Mouse (Mus musculus) thymus, postnatal 14 days (tissue): ENCODE measurements around the gene Opn1sw.

Experiments used
- DNase-seq: peaks from one replicate; pipeline ENCODE4 v3.0.0; 2021

The Opn1sw gene

DNA sequence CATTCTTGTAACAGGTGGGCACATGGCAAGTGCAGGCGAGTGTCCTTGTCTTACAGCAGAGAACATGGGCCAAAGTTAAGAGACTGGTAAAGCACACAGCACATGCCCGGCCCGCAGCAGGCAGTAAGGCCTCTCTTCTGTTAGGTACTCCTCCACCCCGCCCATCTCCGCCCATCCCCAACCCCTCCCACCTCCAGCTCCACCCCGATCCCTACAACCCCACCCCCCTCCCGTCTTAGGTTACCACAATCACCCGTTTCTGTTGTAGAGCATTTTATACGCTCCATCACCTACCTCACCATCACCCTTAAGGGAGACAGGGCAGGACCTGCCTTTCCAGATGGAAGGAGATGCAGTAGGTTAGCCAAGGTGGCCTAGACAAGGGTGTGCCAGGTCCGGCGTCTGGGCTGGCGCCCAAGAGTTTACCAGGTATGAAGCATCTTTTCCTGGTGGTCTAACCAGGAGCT lies at the start of gene Opn1sw:
Opn1sw (minus strand) TSS at position 417 of the 467 bp plus-strand sequence.
- peak; percentile 14 for DNase-seq

DNA sequence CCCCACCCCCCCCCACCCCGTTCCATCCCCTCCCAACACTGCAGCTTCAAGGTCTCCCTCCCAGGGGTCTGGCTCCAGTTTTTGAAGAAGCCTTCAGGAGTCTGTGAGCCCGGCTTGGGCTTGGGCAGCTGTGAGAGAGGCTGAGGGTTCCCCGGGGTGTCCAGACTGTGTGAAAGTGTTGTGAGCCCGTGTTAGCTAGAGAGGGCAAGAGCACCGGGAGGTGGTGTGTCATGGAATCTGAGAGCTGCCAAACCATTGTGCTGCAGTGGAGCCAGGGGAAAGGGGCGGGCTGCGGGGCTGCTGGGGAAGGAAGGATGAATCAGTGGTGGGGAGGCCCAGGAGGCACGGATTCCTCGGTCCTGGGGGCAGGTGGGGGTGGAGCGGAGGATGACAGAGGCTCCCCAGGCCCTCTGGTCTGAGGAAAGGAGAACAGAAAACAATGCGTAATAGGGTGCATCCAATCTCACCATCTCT lies 48.2 kb upstream of the Opn1sw start:
- no peak for DNase-seq

DNA sequence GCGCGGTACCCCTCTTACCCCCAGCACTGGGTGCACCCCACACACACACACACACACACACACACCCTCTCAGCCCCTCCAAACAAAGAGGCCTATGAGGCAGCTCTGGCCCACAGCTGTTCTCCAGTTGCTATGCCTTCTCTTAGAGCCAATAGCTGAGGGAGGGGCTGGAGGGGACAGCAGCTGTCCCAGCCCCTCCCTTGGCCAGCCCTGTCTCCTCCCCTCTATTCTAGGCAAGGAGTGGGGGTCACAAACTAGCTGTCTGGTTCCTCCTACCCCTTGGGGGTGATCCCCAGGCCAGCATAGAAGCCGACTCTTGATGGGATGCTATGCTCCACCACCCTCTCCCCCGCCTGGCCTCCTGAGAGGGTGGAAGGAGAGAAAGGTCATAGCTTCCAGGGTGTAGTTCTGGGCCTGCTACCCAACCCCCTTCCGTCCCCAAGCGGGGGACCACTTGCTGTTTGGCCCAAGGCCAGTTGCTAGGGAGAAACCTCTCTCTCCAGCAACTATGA lies 47.7 kb upstream of the Opn1sw start:
- no peak for DNase-seq

DNA sequence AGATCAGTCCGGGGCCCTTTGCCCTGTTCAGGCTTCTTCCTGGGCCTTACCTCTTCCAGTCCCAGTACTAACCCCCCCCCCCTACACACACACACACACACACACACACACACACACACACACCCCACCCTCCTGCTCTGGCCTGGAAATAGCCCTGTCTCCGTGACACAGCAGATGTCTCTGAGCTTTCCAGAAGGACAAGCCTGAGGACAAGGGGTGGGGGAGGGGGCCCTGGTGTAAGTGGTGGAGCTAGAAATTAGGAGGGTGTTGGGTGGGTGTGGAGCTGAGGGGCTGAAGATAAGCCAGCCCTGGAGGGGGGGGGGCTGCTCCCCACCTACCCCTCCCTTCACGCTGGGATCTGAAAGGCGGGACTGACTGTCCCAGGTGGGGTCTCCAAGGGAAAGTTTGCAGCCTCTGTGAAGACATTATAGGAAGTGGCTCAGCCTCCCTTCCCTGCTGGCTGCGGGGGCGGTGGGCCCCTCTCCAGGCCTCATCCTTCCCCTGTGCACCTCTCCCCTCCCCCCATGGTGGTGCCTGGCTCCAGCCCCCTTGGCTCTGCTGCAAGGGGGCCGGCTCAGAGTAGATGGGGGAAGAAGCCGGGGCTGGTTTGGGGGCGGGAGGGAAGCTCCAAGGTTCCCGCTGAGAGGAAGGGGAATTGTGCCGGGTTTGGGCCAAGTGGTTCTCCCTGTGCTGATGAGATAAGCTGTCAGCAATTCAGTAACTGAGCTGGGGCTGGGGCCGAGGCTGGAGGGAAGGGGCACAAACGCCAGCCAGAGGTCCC lies 46.8 kb upstream of the Opn1sw start:
- no peak for DNase-seq

DNA sequence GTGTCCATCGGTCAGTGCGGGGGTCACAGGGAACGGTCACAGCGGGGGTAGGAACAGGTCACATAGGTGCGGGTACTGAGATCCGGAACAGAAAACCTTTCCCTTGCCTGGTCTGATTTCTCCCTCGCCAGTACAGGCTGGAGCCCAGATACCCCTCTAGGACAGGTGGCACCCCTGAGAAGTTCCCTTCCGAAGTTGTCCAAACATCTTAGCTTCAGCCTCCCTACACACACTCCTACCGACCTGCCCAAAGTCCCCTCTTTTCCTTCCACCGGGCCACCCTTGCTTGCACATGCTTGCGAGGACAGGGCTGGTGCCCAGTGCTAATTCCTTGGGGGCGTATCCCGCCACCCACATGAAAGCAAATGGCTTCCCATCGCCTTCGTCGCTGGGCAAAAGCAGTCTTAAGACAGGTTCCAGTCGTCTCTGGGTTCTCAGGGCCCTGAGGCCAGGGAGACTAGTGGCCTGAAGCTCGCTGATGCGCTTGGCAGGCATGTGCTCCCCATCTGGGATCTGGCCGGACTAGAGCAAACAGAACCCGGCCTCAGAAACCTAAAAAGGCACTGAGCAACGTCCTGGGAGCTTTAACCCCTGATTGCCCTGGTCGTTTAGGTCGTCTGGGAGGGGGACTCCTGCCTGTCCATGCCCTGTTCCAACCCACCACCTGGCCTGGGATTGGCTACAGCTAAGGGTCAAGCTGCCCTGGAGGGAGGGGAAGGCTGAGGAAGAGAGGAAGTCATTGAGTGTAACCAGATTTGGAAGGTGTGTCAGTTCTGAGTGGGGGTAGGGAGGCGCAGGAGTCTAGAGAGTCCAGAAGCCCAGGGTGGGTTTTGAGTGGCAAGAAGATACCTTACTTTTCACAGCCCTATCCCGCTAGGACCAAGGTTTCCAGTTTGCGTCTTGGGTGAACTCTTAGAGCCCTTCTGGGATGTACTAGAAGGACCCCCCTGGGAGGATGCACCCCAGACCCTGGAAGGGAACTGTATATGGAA lies 45.8 kb upstream of the Opn1sw start:
- no peak for DNase-seq

DNA sequence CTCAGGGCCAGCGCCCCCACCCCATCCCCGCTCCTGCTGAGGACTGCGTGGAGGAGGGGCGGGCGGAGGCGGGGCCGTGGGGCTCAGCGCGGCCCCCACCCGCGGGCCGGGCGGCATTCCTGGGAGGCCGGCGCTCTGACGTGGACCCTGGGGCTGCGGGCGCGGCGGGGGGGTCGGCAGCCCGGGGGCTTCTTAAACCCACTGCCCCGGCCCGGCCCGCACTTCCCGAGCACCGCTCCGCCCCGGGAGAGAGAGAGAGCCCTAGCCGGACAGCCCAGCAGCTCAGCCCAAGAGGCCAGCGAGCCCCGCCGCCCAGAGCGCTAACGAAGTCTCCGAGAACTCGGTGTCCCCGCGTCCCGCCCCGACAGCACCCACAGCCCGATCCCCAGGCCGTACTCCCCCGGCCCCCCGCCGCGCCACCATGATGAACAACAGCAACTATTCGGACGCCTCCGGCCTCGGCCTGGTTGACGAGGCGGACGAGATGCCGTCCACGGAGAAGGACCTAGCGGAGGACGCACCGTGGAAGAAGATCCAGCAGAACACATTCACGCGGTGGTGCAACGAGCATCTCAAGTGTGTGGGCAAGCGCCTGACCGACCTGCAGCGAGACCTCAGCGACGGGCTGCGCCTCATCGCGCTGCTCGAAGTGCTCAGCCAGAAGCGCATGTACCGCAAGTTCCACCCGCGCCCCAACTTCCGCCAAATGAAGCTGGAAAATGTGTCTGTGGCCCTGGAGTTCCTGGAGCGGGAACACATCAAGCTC lies 45.0 kb upstream of the Opn1sw start, which contains the start of gene Flnc:
Flnc (plus strand) TSS at position 219 of the 766 bp plus-strand sequence.
- DNase-seq: no peak

DNA sequence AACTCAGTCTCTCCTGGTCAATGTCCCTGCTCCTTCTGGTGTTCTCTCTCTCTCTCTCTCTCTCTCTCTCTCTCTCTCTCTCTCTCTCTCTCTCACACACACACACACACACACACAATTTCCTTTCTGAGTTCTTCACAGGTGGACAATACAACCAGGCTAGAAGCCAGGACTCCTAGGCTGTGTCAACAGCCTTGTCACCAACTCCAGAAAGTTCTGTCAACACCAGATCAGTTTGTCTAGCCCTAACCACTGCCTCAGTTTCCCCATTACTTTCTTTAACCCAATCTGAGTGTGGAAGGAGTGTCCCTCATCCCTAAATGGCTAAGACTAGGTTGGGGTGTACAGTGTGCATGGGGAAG lies 44.4 kb upstream of the Opn1sw start:
- no peak for DNase-seq

DNA sequence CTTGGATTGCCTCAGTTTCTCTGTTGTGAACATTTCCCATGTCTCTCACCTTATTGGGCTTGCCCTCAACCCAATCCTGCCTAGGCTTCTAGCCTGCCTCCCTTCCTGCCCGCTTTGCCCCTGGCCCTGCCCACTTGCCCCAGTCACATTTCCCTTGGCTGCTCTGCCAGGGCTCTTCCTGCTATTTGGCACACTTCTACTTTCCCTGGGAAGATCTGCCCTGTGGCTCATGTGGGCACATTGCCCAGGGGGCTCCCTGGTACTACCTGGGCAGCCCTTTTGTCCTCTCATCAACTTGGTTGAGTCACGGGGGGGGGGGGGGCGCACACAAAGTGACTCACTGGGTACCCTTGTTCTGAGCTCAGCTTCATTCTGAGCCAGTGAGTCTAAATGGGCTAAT lies 43.9 kb upstream of the Opn1sw start:
- no peak for DNase-seq

DNA sequence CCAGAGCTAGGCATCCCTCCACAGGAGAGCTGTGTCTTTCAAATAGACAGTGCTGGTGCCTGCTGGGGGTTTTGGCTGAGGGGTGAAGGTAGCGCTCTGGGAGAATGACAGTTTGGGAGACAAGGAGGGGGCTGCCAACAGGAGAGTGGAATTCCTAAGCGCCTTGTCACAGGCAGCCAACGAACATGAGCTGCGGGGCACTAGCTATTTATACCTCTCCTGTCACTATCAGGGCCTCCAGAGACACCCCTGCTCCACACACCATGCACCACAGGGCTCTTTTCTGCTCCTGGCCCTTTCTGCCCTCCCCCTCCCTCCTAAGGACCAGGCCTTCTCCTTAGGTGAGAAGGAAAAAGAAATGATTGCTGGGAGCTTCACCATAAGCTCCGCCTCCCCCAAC lies 43.2 kb upstream of the Opn1sw start:
- no peak for DNase-seq

DNA sequence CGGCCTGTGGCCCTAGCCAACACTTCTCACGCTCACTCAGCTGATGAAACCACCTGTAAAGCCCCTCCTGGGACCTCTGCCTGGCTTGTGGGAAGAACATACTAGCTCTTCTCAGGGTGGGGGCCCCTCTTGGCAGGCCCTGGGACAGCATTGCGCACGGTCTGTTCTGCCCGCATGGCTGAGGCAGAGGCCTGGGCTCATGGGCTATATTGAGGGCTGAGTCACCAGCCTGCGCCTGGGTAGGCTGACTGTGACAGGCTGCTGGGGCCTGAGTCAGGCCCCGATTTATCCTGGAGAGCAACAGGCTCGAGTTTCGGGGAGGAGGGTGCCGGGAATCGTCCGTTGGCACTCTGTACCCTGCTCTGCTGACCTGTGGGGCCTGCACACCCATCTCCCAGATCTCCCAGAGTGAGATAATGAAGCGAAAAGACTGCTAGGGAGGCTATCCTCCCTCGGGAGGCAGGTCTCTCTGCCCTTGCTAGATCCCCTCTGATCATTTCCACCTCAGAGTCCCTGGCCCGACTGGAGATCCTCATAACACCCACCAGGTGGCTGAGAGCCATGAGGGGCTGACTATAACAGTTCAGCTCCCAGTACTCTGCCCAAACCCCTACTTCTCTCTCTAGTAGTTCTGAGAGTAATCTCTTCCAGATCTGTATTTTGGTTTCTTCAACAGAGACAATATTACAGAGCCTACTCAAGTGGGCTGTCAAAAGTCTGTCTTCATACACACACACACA lies 42.6 kb upstream of the Opn1sw start:
- DNase-seq: no peak

DNA sequence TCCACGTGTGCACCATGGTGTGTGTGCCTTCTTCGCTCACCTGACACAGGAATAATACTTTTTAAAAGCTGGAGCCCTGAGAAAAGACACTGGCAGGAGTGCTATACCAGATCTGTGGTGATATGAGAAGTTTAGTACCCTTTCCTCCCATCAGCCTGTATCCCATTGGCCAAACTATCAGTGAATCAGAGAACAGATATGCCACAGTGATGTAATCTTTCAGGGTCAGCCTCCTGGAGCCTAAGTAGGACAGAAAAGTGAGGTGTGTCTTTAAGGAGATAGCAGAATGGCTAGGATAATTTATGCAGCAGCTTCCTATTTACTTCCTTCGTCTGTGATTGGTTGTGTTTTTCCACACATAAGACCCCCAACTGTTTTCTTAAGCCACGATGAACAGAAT lies 39.9 kb upstream of the Opn1sw start:
- no peak for DNase-seq

DNA sequence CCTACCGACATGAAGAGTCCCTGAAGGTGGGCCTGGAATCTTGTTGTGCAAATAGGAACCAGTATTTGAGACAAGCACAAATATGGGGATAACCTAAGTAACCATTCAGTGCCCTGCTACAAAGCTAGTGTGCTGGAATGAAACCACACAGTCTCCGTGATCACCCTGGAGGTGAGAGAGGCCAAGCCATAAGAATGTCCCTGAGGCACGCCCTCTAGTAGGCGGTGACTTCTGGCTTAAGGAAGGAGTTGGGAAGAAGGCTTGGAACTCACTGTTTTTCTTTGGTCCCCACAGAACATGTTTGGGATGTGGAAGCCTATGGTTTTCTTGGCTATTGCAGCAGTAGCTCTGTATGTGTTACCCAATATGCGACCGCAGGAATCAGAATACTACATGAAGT lies 38.1 kb upstream of the Opn1sw start:
- no peak for DNase-seq

DNA sequence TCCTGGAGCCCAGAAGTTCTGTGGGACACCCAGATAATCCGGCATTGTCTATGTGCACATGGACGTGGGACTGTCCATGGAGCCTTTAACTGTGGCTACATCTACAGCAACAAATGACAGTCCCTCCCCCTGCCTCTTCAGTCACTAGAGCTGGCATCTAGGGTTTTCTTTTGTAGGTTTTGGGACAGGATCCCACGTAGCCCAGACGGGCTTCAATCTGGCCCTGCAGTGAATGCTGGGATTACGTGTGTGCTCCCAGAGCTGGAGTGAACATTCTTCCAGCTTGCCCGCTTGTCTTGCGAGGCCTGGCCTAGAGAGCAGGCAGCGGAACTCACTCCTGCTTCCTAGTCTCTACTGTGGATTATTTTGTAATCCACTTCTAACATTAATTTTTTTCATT lies 36.9 kb upstream of the Opn1sw start:
- no peak for DNase-seq

DNA sequence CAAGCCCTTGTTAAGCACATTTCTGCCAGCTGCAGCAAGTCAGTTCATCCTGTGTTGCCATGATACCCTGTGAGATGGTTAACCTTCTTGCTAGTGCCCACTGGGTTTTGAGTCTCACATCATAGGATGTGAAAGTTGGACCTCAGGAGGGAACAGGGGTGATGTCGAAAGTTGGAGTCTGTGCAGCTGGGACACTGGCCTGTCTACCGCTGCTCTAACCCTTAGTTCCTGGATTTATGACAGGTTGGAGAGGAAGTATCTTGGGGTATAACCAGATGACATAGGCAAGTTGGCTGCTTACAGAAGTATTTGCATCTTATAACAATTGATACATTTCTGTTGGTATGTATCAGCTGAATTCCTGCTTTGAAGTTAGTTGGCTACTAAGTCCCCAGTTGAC lies 32.3 kb upstream of the Opn1sw start:
- DNase-seq: no peak

DNA sequence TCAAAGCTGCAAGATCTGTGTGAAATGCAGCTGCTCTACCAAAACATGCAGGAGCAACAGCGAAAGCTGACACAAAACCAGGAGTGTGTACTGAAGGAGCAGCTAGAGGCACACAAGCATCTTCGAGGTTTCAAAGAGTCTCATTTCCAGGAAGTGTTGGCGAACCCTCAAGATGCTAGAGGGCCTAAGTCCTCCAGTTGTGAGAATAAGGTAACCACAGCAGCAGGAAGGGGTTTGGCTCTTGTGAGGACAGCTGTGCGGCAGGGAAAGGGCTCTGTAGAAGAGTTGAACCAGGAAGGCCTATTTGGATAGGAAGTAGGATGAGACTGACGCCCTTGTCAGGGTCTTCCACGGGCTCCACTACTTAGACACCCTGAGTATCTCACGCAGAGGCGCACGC lies 27.2 kb upstream of the Opn1sw start:
- peak; percentile 48 for DNase-seq

DNA sequence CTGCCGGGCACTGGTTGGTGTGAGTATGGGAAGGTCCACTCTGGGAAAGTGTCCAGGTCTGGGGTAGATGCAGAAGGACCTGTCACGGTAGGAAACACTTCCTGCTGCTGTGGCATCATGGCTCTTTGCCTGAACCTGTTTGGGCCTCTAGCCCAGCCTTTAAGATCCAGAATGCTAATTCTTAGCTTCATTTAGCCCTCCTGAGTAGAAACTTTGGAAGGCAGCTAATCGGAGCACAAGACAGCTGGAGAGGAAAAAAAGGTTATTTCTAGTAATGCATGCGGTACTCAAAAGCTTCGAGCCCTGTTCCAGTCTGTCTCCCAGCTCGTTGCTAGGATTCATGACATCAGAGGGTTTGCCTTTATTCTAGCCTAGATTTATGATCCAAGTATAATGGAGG lies 18.1 kb upstream of the Opn1sw start:
- DNase-seq: no peak

DNA sequence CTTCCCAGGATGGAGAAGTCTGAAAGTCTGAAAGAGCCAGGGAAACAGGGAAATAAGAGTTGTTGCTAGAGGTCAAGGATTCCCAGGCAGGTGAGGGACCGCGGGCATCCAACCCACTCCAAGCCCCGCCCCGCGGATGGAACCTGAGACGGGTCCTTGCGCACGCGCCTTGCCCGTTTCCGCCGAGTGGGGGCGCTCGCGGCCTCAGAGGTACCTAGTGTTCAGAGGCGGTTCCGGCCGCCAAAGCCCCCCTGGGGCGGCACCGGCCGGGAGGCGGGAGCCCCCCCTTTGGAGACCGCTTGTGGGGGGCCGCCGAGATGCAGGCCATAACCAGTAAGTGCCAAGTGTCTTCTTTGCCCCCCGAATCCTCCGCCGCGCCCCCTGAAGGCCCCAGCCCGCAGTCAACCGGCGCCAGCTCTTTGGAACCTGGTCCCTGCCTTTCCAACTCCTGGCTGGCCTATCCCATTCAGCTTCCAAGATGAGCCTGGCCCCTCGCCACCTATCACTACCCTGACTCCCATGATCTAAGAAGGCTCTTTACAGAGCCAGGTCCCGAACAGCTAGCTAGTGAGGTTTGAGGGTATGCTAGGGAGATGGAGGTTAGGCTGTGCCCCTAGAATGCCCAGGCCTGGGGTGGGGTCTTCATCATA lies 14.6 kb upstream of the Opn1sw start:
- peak; percentile 32 for DNase-seq

DNA sequence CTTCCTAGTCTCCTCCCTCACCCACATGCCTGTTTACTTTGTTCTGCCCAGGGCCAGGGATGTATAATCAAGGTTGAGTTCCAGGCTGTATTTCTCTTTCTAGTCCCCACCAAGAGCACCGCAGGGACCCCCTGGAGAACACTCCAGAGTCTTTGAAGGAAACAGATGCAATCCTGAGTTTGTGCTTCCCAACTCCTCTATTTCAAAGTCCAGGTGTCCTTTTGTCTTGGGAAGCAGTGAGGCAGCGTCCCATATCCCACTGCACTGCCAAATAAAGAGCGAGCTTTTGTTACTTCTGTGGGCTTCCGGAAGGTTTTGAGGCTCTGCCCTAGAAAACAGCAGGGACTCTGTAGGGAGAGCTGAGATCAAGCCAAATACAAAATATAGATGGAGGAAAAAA lies 11.6 kb upstream of the Opn1sw start:
- no peak for DNase-seq

DNA sequence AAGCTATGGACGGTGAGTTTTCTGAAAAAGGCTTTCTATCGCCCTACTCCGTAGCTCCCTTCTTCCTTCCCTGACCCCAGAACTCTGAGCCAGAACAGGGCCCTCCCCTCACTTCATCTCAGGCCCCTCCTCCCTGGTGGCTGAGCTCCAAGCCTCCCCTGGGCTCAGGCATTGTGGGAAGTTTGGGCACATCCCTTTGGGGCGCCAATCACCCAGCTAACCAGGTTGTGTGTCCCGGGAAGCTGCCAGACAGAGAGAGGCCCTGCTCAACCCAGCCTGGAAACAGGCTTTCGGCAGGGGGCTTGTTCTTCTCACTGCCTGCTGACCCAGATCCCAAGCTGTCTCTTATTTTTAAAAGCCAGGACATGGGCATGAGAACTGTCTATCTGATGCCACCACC lies 9.3 kb upstream of the Opn1sw start:
- no peak for DNase-seq

DNA sequence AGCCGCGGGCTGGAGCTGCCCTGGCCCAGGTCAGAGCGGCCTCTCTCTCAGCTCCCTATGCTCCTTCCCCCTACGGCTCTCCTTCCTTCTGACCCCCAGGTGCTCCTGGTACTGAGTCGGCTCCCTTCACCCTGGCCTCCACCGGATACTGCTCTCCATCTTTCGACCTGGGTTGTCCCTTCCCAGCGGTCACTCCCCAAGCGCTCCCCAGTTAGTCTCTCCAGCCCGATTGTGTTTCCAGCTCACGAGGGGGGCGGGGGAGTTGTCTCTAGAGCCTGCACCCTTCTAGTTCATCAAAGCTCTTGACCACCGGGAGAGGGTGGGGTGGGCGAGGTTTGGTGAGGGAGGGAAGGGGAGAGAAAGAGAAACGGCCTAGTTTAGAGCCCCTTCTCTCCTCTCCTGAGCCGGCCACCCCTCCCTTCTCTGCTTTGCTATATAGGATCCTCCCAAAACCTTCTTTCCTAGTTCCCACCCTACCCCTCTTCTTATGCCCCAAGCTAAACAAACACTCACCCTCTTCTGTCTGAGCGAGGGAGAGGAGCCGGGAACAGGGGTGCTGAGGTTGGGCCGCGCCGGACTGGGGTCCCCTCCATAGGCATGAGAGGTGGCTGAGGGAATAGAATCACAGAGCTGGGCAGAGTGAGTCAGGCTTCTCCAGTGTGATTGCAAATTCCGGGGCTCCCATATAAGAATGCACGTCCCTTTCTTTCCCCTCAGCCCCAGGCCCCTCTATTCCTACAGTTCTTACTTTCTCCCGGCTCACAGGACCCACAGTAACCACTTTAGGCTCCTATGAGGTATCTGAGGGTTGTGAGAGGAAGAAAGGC lies 8.7 kb upstream of the Opn1sw start:
- no peak for DNase-seq
